Mouse (Mus musculus): ENCODE results near the gene Lrrc63. TPM values are rescaled to one million over a fixed set of nuclear protein-coding genes. Genes with fewer than 3 reads are reported as not detected.

The Lrrc63 gene
- total and polyA plus RNA-seq, 2 experiments from 2014 or later = 0.09 TPM; not detected in 1

- ATAC-seq (no peak), DNase-seq (ENCODE audit: low spot score) (no peak)
- Histone ChIP-seq H3K4me3 (ENCODE audit: low read length) (no peak overlapping the region), H3K27ac (no peak overlapping the region), H3K9me3 (ENCODE audit: low read length) (no peaks in the 10 kb centered on the region), H3K4me2 (ENCODE audit: low read depth, low read length) (no peak overlapping the region), H3K4me1 (ENCODE audit: insufficient read depth, low read length) (no peaks in the 10 kb centered on the region), H3K36me3 (ENCODE audit: insufficient read depth, low read length) (no peaks in the 10 kb centered on the region), H3K9ac (replicated peaks; ENCODE audit: low read length) (no peak overlapping the region), H3K27me3 (ENCODE audit: insufficient read depth, low read length) (no peaks in the 10 kb centered on the region)
- WGBS = 93% methylated on average over 8 of the region's 8 CpGs
- TF ChIP-seq CTCF (IDR thresholded peaks at IDR 0.05; ENCODE audit: low read depth) = no peak
Observed at GRCm38 (mm10) chr14:75063936-75064335, 66.7 kb downstream of the Lrrc63 start.

- DNase-seq (ENCODE audit: low spot score) (peak; percentile 74), ATAC-seq (0 out of 2 replicates have a peak, but pooled peaks have one; percentile 24)
- Histone ChIP-seq H3K4me2 (ENCODE audit: low read depth, low read length) (no peak overlapping the region), H3K27me3 (ENCODE audit: insufficient read depth, low read length) (no peaks in the 10 kb centered on the region), H3K4me1 (ENCODE audit: insufficient read depth, low read length) (no peaks in the 10 kb centered on the region), H3K4me3 (ENCODE audit: low read length) (no peak overlapping the region), H3K9me3 (ENCODE audit: low read length) (no peaks in the 10 kb centered on the region), H3K9ac (replicated peaks; ENCODE audit: low read length) (no peak overlapping the region), H3K36me3 (ENCODE audit: insufficient read depth, low read length) (no peaks in the 10 kb centered on the region), H3K27ac (no peak overlapping the region)
- TF ChIP-seq CTCF (IDR thresholded peaks at IDR 0.05; ENCODE audit: low read depth) = peak; percentile 89
- WGBS = 52% methylated on average over 8 of the region's 8 CpGs
Observed at GRCm38 (mm10) chr14:75060562-75060961, 70.1 kb downstream of the Lrrc63 start.

- H3K4me3 ChIP-seq (ENCODE audit: low read length) = no peak overlapping the region
- ATAC-seq = no peak
- H3K9me3 ChIP-seq (ENCODE audit: low read length) = no peaks in the 10 kb centered on the region
- no peaks in the 10 kb centered on the region for H3K4me1 ChIP-seq (ENCODE audit: insufficient read depth, low read length)
- H3K36me3 ChIP-seq (ENCODE audit: insufficient read depth, low read length) = no peaks in the 10 kb centered on the region
- 84% methylated on average over 9 of the region's 9 CpGs for WGBS
- H3K27me3 ChIP-seq (ENCODE audit: insufficient read depth, low read length) = no peaks in the 10 kb centered on the region
- no peak for DNase-seq (ENCODE audit: low spot score)
- H3K4me2 ChIP-seq (ENCODE audit: low read depth, low read length) = no peak overlapping the region
- no peak overlapping the region for H3K27ac ChIP-seq
- H3K9ac ChIP-seq (replicated peaks; ENCODE audit: low read length) = no peak overlapping the region
- TF ChIP-seq CTCF (IDR thresholded peaks at IDR 0.05; ENCODE audit: low read depth) = no peak
Observed at GRCm38 (mm10) chr14:75056861-75057431, 73.7 kb downstream of the Lrrc63 start.

- ATAC-seq (no peak), DNase-seq (ENCODE audit: low spot score) (no peak)
- Histone ChIP-seq H3K9me3 (ENCODE audit: low read length) (no peaks in the 10 kb centered on the region), H3K9ac (replicated peaks; ENCODE audit: low read length) (no peak overlapping the region), H3K4me3 (ENCODE audit: low read length) (no peak overlapping the region), H3K27me3 (ENCODE audit: insufficient read depth, low read length) (no peaks in the 10 kb centered on the region), H3K4me1 (ENCODE audit: insufficient read depth, low read length) (no peaks in the 10 kb centered on the region), H3K36me3 (ENCODE audit: insufficient read depth, low read length) (no peaks in the 10 kb centered on the region), H3K4me2 (ENCODE audit: low read depth, low read length) (no peak overlapping the region), H3K27ac (no peak overlapping the region)
- no peak for TF ChIP-seq CTCF (IDR thresholded peaks at IDR 0.05; ENCODE audit: low read depth)
- 85% methylated on average over 14 of the region's 14 CpGs for WGBS
Observed at GRCm38 (mm10) chr14:75054455-75055343, 76.0 kb downstream of the Lrrc63 start.

DNA sequence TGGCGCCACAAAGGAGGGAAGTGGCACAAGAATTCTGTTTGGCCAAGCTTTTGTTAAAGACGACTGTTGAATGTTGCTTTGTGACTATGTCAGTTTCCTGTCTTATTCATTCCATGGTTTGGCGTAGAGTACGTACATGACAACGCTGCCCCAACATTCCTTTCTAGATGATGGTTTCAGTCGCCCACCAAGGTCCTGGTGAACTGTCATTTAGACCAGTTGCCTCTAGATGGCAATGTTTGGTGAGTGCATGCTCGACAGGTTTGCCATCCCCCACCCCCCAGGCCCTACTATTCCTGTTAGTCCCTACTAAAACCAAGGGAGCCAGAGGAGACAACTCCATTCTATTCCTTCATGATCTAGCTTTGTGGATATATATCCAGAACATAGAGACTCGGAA is 78.2 kb downstream of the Lrrc63 start:
- H3K27me3 ChIP-seq (ENCODE audit: insufficient read depth, low read length) = no peaks in the 10 kb centered on the region
- no peak overlapping the region for H3K4me3 ChIP-seq (ENCODE audit: low read length)
- no peaks in the 10 kb centered on the region for H3K9me3 ChIP-seq (ENCODE audit: low read length)
- H3K4me2 ChIP-seq (ENCODE audit: low read depth, low read length) = no peak overlapping the region
- ATAC-seq = no peak
- H3K27ac ChIP-seq = no peak overlapping the region
- no peak for DNase-seq (ENCODE audit: low spot score)
- peak; percentile 37; the same call in 1 of the 2 replicates for TF ChIP-seq CTCF (IDR thresholded peaks at IDR 0.05; ENCODE audit: low read depth)
- H3K4me1 ChIP-seq (ENCODE audit: insufficient read depth, low read length) = no peaks in the 10 kb centered on the region
- no peak overlapping the region for H3K9ac ChIP-seq (replicated peaks; ENCODE audit: low read length)
- H3K36me3 ChIP-seq (ENCODE audit: insufficient read depth, low read length) = no peaks in the 10 kb centered on the region
- WGBS = 71% methylated on average over 8 of the region's 8 CpGs

DNA sequence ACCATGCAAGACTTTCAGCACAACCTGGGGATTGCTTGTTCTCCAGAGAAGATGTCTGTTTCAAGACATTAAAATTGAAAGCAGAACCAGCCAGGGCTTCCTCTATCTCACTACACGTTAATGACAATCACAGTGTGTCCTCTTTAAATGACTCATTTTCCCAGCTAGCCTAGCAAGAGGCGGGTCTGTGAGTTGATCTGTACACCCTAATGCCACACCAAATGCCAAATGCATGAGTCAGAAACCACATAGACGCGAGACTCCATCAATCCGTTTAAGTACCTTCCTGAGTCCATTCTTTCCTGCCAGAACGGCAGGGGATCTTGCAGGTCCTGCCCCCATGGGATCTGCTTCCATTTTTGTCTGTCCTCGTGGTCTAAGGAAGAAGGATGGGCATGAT is 85.5 kb downstream of the Lrrc63 start:
- H3K36me3 ChIP-seq (ENCODE audit: insufficient read depth, low read length) = no peaks in the 10 kb centered on the region
- no peak for ATAC-seq
- no peak overlapping the region for H3K4me2 ChIP-seq (ENCODE audit: low read depth, low read length)
- H3K4me1 ChIP-seq (ENCODE audit: insufficient read depth, low read length) = no peaks in the 10 kb centered on the region
- no peaks in the 10 kb centered on the region for H3K27me3 ChIP-seq (ENCODE audit: insufficient read depth, low read length)
- no peak overlapping the region for H3K4me3 ChIP-seq (ENCODE audit: low read length)
- TF ChIP-seq CTCF (IDR thresholded peaks at IDR 0.05; ENCODE audit: low read depth) = no peak
- no peak overlapping the region for H3K27ac ChIP-seq
- no peaks in the 10 kb centered on the region for H3K9me3 ChIP-seq (ENCODE audit: low read length)
- no peak overlapping the region for H3K9ac ChIP-seq (replicated peaks; ENCODE audit: low read length)
- DNase-seq (ENCODE audit: low spot score) = no peak
- WGBS = 80% methylated on average over 7 of the region's 7 CpGs

DNA sequence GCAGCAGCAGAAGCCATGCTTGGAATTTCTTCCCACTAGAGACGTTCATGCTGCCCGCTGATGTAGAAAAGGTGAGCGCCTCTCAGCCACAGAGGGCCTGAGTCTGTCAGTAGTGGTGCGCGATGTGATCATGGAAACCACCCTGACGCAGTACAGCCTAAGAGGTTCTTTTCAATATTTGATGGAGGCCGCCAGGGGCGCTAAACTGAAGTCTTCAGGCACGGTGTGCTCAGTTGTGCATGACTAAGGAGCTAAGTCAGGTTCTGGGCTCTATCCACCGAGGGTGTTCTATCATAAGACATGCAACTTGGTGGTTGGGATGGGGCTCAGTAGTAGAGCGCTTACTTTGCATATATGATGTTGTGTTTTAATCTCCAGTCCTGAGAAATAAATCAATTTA is 95.2 kb downstream of the Lrrc63 start:
- H3K27me3 ChIP-seq (ENCODE audit: insufficient read depth, low read length) = no peaks in the 10 kb centered on the region
- peak; percentile 45 for TF ChIP-seq CTCF (IDR thresholded peaks at IDR 0.05; ENCODE audit: low read depth)
- no peaks in the 10 kb centered on the region for H3K4me1 ChIP-seq (ENCODE audit: insufficient read depth, low read length)
- H3K4me3 ChIP-seq (ENCODE audit: low read length) = no peak overlapping the region
- no peak overlapping the region for H3K27ac ChIP-seq
- 0 out of 2 replicates have a peak, but pooled peaks have one; percentile 24 for ATAC-seq
- peak; percentile 51 for DNase-seq (ENCODE audit: low spot score)
- 63% methylated on average over 11 of the region's 11 CpGs for WGBS
- H3K36me3 ChIP-seq (ENCODE audit: insufficient read depth, low read length) = no peaks in the 10 kb centered on the region
- no peak overlapping the region for H3K4me2 ChIP-seq (ENCODE audit: low read depth, low read length)
- H3K9ac ChIP-seq (replicated peaks; ENCODE audit: low read length) = no peak overlapping the region
- no peaks in the 10 kb centered on the region for H3K9me3 ChIP-seq (ENCODE audit: low read length)

Other genes with a start within 250 kb of the Lrrc63 start
- 12.7 and 22.3 TPM in 2 replicates for gene Lrch1, start 183.0 kb downstream of the Lrrc63 start, total RNA-seq (2014; rRNA removed)
- gene Lrch1, start 183.0 kb downstream of the Lrrc63 start, polyA plus RNA-seq (2015; fragmentation: Nextera tagmentation; extraction: Ambion mirVana) = 16.5 and 17.3 TPM in 2 replicates
- 0.26 and 0.79 TPM in 2 replicates for gene Rubcnl, start 114.9 kb downstream of the Lrrc63 start, total RNA-seq (2014; rRNA removed)
- gene Rubcnl, start 114.9 kb downstream of the Lrrc63 start, polyA plus RNA-seq (2015; fragmentation: Nextera tagmentation; extraction: Ambion mirVana) = 0.16 and 0.25 TPM in 2 replicates
- 6.5 and 6.9 TPM in 2 replicates for gene Lcp1, start 220 bp upstream of the Lrrc63 start, total RNA-seq (2014; rRNA removed)
- gene Lcp1, start 220 bp upstream of the Lrrc63 start, polyA plus RNA-seq (2015; fragmentation: Nextera tagmentation; extraction: Ambion mirVana) = 7.9 and 8.3 TPM in 2 replicates
- gene Cpb2, start 111.4 kb upstream of the Lrrc63 start, total RNA-seq (2014; rRNA removed) = not detected in 2 replicates
- gene Cpb2, start 111.4 kb upstream of the Lrrc63 start, polyA plus RNA-seq (2015; fragmentation: Nextera tagmentation; extraction: Ambion mirVana) = not detected in 2 replicates
- 13.5 and 25.6 TPM in 2 replicates for gene Zc3h13, start 153.5 kb upstream of the Lrrc63 start, total RNA-seq (2014; rRNA removed)
- 43.1 and 45.1 TPM in 2 replicates for gene Zc3h13, start 153.5 kb upstream of the Lrrc63 start, polyA plus RNA-seq (2015; fragmentation: Nextera tagmentation; extraction: Ambion mirVana)

Measured in hindbrain, postnatal 0 days (tissue).